Mouse (Mus musculus) small intestine, adult 2 months (tissue): ENCODE results near the gene Gba. TPM values are rescaled to one million over a fixed set of nuclear protein-coding genes. Genes with fewer than 3 reads are reported as not detected.
A peak's percentile ranks its signal among the peaks of the same experiment; 100 is the strongest.

Experiments used
- H3K27ac ChIP-seq: fragments of 200-500 bp; 2 replicates; pipeline ENCODE4 v1.5.1; 2012; ENCODE audit warnings: low read depth, low read length, control low read depth, inconsistent platforms; ENCODE audit not compliant: insufficient read depth
- H3K27me3 ChIP-seq: fragments of 200-500 bp; 2 replicates; pipeline ENCODE4 v1.6.1; 2012; ENCODE audit warnings: mild to moderate bottlenecking, moderate library complexity, low read length, inconsistent platforms; ENCODE audit not compliant: control insufficient read depth, insufficient read depth
- H3K36me3 ChIP-seq: fragments of 200-500 bp; 2 replicates; pipeline ENCODE4 v1.6.1; 2012; ENCODE audit warnings: mild to moderate bottlenecking, low read length, control low read depth, inconsistent platforms; ENCODE audit not compliant: control insufficient read depth, insufficient read depth
- H3K4me1 ChIP-seq: fragments of 200-500 bp; 2 replicates; pipeline ENCODE4 v1.6.1; 2012; ENCODE audit warnings: low read length, inconsistent platforms, mixed read lengths; ENCODE audit not compliant: control insufficient read depth, insufficient read depth, insufficient read length
- H3K4me3 ChIP-seq: fragments of 200-500 bp; 2 replicates; pipeline ENCODE4 v1.5.1; 2012; ENCODE audit warnings: low read depth, mild to moderate bottlenecking, control low read depth, inconsistent platforms, low read length, moderate library complexity
- CTCF ChIP-seq: fragments of 200-500 bp; IDR thresholded peaks from 2 replicates; pipeline ENCODE4 v1.5.1; 2012; ENCODE audit warnings: low read depth, mild to moderate bottlenecking, control low read depth, inconsistent platforms, low read length, moderate library complexity, mixed read lengths; ENCODE audit not compliant: insufficient replicate concordance, insufficient read length; ENCODE audit errors: extremely low read depth
- POLR2A ChIP-seq: fragments of 200-500 bp; IDR thresholded peaks from 2 replicates; pipeline ENCODE4 v1.6.1; 2012; ENCODE audit warnings: low read depth, mild to moderate bottlenecking, control low read depth, inconsistent platforms, low read length, moderate library complexity
- WGBS: fragments of 180-500 bp; shearing (Covaris S2); methylation state at CpG from one replicate; pipeline ENCODE4 v1.1.7; 2018; 5-methylcytosine and 5-hydroxymethylcytosine counted together
- polyA plus RNA-seq: library from polyadenylated mRNA; depleted of rRNA; stranded (reverse); fragments of >200 nt; gene quantifications from 2 replicates; pipeline ENCODE4 v1.2.3, GENCODE M21; 2012

Gene Gba
- polyA plus RNA-seq, 1 experiment = 70.6 TPM

DNA sequence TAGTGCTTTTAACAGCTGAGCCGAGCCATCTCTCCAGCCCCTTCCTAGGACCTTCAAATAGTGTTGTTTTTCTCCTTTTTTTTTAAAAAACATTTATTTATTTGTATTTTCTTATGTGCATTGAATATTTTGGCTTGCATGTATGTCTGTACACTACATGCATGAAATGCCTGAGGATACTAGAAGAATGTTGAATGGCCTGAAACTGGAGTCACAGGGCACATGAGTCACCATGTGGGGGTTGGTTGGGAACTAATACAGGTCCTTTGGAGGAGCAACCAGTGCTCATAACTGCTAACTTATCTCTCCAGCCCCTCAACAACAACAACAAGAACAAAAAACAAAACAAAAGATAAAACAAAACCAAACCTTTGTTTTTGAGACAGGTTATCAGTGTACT, 39.6 kb upstream of the Gba start:
- TF ChIP-seq CTCF = no peak
- no peak for TF ChIP-seq POLR2A
- 85% methylated on average over 1 of the region's 1 CpGs for whole genome bisulfite sequencing
- peaks cover 8% of the 10 kb centered on the region for H3K4me1 ChIP-seq
- no peak overlapping the region for H3K27ac ChIP-seq
- H3K27me3 ChIP-seq = peaks cover 17% of the 10 kb centered on the region; the same call in 1 of the 2 replicates
- H3K36me3 ChIP-seq = peaks cover 12% of the 10 kb centered on the region
- H3K4me3 ChIP-seq = no peak overlapping the region

DNA sequence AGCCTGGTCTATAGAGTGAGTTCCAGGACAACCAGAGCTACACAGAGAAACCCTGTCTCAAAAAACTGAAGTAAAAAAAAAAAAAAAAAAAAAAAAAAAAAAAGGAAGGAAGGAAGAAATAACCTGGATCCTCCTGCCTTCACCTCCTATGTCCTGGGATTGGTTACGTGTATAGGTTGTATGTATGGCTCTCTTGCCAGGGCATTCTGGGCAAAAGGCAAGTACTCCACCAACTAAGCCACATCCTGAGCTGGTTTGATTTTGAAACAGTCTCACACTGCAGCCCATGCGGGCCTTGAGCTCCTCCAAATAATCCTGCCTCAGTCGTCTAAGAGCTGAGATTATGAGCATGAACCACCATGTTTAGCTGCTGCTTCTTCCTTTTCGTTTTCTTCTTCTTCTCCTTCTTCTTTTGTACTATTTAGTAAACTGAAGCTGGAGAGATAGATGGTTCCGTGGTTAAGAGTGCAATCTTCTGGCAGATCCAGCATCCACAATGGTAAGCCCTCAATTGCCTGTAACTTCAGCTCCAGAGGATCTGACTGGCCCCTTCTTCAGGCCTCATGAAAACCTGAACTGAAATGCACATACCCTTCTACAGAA, 39.0 kb upstream of the Gba start:
- Histone ChIP-seq H3K27me3 (peaks cover 11% of the 10 kb centered on the region; the same call in 1 of the 2 replicates), H3K27ac (no peak overlapping the region), H3K36me3 (peaks cover 18% of the 10 kb centered on the region), H3K4me1 (peaks cover 8% of the 10 kb centered on the region), H3K4me3 (no peak overlapping the region)
- 62% methylated on average over 5 of the region's 5 CpGs for WGBS
- TF ChIP-seq POLR2A = no peak

DNA sequence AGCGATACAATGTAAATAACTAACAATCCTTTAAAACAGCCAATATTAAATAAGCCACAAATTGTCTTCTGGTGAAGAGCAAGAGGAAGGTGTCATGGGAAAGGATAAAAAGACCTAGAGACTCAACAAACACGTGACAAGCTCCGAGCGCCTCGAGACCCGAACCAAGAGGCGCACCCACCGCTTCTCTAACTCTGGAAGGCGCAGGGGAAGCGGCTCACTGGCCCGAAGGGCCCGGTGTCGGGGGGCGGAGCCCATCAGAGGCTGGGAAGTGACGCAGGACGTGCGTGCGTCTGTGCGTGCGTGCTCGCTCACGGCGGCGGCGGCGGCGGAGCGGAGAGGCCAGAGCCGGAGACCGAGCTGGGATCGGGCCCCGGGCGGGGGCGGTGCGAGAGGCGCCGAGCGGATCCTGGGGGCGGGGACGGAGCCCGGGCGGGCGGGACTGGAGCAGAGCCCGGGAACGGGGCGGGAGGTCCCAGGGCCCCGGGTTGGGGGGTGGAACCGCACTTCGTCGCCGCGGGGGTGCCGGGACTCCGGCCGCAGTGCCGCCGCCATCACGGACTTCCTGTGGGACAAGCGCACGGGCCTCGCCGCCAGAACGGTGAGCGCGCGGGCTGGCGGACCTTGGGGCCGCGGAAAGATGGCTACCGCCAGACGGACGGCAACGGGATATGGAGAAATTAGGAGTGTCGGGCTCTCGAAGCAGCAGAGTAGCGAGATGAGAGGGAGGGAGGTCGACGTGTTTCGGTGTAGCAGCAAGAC, 38.0 kb upstream of the Gba start, which contains the start of gene Clk2:
Clk2 (plus strand) TSS at position 290 of the 762 bp plus-strand sequence.
- H3K4me1 ChIP-seq = peaks cover 6% of the 10 kb centered on the region
- peaks cover 3% of the 10 kb centered on the region; the same call in 1 of the 2 replicates for H3K27me3 ChIP-seq
- TF ChIP-seq CTCF = no peak
- TF ChIP-seq POLR2A = peak; percentile 89
- peak within 1 kb of the TSS; percentile 99 for H3K4me3 ChIP-seq
- peak within 1 kb of the TSS; percentile 79 for H3K27ac ChIP-seq
- 1% methylated on average over 75 of the region's 79 CpGs for WGBS
- H3K36me3 ChIP-seq = peaks cover 28% of the 10 kb centered on the region

DNA sequence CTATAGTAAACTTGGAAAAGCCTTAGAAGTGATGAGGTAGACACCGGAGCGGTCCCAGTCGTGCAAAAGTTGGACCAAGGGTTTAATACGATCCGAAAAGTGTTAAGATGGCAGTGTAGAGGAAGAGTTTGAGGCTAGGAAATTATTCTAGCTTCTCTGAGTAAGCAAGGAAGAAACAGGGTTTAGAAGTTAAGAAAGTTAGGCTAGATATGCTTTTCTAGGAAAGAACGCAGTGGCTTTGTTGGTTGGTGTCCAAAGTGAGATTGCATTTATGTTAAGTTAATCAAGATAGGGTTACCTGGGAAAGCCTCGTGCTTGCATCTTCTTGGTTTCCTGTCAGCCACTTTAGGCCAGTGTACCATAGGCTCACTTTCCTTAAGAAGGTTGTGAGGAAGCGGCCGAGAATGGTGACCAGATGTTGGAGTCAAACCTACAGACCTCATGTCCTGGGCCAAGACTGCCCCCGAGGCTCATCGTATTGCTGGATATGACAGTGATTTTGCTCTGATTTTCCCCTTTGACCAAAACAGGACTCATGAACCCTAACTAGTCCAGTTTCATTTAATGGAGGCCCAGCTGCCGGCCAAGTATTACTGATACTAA, 37.4 kb upstream of the Gba start:
- Histone ChIP-seq H3K4me1 (peaks cover 3% of the 10 kb centered on the region; the same call in 1 of the 2 replicates), H3K4me3 (peak overlapping the region; percentile 99), H3K27me3 (no peaks in the 10 kb centered on the region), H3K36me3 (peaks cover 34% of the 10 kb centered on the region), H3K27ac (peak overlapping the region; percentile 79)
- TF ChIP-seq POLR2A (no peak), CTCF (no peak)
- 7% methylated on average over 12 of the region's 12 CpGs for WGBS

- no peak overlapping the region for H3K4me3 ChIP-seq
- WGBS = 92% methylated on average over 19 of the region's 19 CpGs
- H3K27me3 ChIP-seq = no peaks in the 10 kb centered on the region
- no peak overlapping the region for H3K27ac ChIP-seq
- peaks cover 3% of the 10 kb centered on the region; the same call in 1 of the 2 replicates for H3K4me1 ChIP-seq
- H3K36me3 ChIP-seq = peaks cover 46% of the 10 kb centered on the region
- TF ChIP-seq CTCF (no peak), POLR2A (no peak)
Measured at GRCm38 (mm10) chr3:89166945-89167344, 35.8 kb upstream of the Gba start.

GRCm38 (mm10) chr3:89174844-89175243, 27.9 kb upstream of the Gba start:
- Histone ChIP-seq H3K4me1 (peaks cover 5% of the 10 kb centered on the region; the same call in 1 of the 2 replicates), H3K27ac (no peak overlapping the region), H3K27me3 (no peaks in the 10 kb centered on the region), H3K4me3 (no peak overlapping the region), H3K36me3 (peaks cover 65% of the 10 kb centered on the region)
- WGBS = 90% methylated on average over 11 of the region's 11 CpGs
- TF ChIP-seq CTCF (no peak), POLR2A (no peak)

DNA sequence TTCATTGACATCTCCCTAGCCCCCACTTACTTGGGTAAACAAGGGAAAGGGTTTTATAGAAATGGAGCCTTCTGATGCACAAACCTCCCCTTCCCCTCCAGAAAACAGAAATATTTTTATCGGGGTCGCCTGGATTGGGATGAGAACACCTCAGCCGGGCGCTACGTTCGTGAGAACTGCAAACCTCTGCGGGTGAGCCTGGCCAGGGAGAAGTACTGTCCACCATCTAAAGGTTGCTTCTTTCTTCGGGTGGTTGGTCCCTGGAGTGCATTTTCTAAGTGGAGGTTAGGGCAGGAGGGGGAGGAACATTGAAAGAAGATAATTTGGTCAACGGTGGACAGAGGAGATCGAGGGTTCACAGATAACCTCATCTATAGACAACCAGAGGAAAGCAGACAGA, 27.2 kb upstream of the Gba start:
- no peak overlapping the region for H3K27ac ChIP-seq
- peaks cover 64% of the 10 kb centered on the region for H3K36me3 ChIP-seq
- TF ChIP-seq CTCF = no peak
- TF ChIP-seq POLR2A = no peak
- WGBS = 88% methylated on average over 10 of the region's 10 CpGs
- no peaks in the 10 kb centered on the region for H3K27me3 ChIP-seq
- H3K4me1 ChIP-seq = peaks cover 5% of the 10 kb centered on the region; the same call in 1 of the 2 replicates
- no peak overlapping the region for H3K4me3 ChIP-seq
